In genomic region chr19:44582638-44583309, GRCm38 (mm10) we compare ENCODE assay signal across 8 mouse cellular contexts. TPM values are rescaled to one million over a fixed set of nuclear protein-coding genes. Genes with fewer than 3 reads are reported as not detected.
DNase-seq lines count a peak whose midpoint lies in the region; ATAC-seq and TF ChIP-seq lines count a peak whose summit lies in the region.

No protein-coding gene starts in this region.

- no peak overlapping the region for H3K9ac ChIP-seq in hindbrain, embryonic 15.5 days

- in situ Hi-C loops in Patski (cut with MboI; ENCODE audit: low pct_unique_long_range_greater_than_20kb): loop anchor here (5.0 to 10.0 kb wide), 2 partner anchors 310 to 452 kb away; no protein-coding TSS in a partner anchor

- WGBS in hindbrain, embryonic 15.5 days: 36% methylated on average over 9 of the region's 9 CpGs

- no peak overlapping the region for H3K4me3 ChIP-seq in hindbrain, embryonic 15.5 days

- no peaks in the 10 kb centered on the region for H3K27me3 ChIP-seq in Patski
- H3K27me3 ChIP-seq in hindbrain, embryonic 15.5 days: peaks cover 20% of the 10 kb centered on the region

- DNase-seq in Patski (ENCODE audit: low read depth, low spot score): peak; percentile 67
- DNase-seq in cerebellum, postnatal 14 days: peak; percentile 96 to 98
- DNase-seq in frontal cortex, postnatal 25 days (ENCODE audit: low spot score in 2 of 2): peak; percentile 94 to 97
- peak; percentile 89 to 92 for DNase-seq in layer of hippocampus, postnatal 36 days
- peak; percentile 89 for DNase-seq in lung, postnatal 25 days (ENCODE audit: low spot score)
- peak; percentile 89 for DNase-seq in retina, postnatal 1 day
- DNase-seq in thymus, postnatal 4 days: peak; percentile 97

- ATAC-seq in Patski: peak; percentile 68
- peak; percentile 87 for ATAC-seq in hindbrain, embryonic 15.5 days (ENCODE audit: low FRiP score, low read depth)

- no peaks in the 10 kb centered on the region for H3K36me3 ChIP-seq in hindbrain, embryonic 15.5 days

- no peaks in the 10 kb centered on the region for H3K9me3 ChIP-seq in hindbrain, embryonic 15.5 days

- peak; percentile 100 for TF ChIP-seq CTCF in Patski (IDR thresholded peaks at IDR 0.05)

- POLR2A ChIA-PET in Patski (lab: Charles Lee): interaction anchor here (0.7 to 2.8 kb wide), 6 partner anchors 20 to 313 kb away, joined by 3 to 20 read pairs (median 6); partner anchors contain the start of genes Hif1an and Pax2

- H3K27ac ChIP-seq in hindbrain, embryonic 15.5 days (replicated peaks): no peak overlapping the region

- no peak overlapping the region for H3K4me2 ChIP-seq in hindbrain, embryonic 15.5 days

- H3K4me1 ChIP-seq in hindbrain, embryonic 15.5 days (replicated peaks): 0 out of 2 replicates have a peak, but pooled peaks cover 5% of the 10 kb centered on the region

- CTCF ChIA-PET in Patski (lab: Charles Lee): interaction anchor here (0.7 to 8.6 kb wide), 20 partner anchors 10 to 449 kb away, joined by 3 to 97 read pairs (median 4); no protein-coding TSS in a partner anchor

RNA-seq across cellular contexts. Expression of gene Hif1an, which starts 20.1 kb away (rescaled TPM):
- polyA plus RNA-seq in Patski (2021): 25.1 TPM
- polyA plus RNA-seq in hindbrain, embryonic 15.5 days (2015; fragmentation: Nextera tagmentation; extraction: Ambion mirVana): 23.6 and 24.8 TPM in 2 replicates
- total RNA-seq in layer of hippocampus, postnatal 36 days (2021): 10 to 100 TPM; 35.1 to 37.1 TPM

RNA-seq across cellular contexts. Expression of gene Ndufb8, which starts 27.5 kb away (rescaled TPM):
- polyA plus RNA-seq in Patski (2021): 681 TPM
- 674 and 705 TPM in 2 replicates for polyA plus RNA-seq in hindbrain, embryonic 15.5 days (2015; fragmentation: Nextera tagmentation; extraction: Ambion mirVana)
- 100 to 1,000 TPM; 368 to 394 TPM for total RNA-seq in layer of hippocampus, postnatal 36 days (2021)

RNA-seq across cellular contexts. Expression of gene Gm20538, which starts 30.1 kb away (rescaled TPM):
- polyA plus RNA-seq in Patski (2021): not detected
- not detected in 2 replicates for polyA plus RNA-seq in hindbrain, embryonic 15.5 days (2015; fragmentation: Nextera tagmentation; extraction: Ambion mirVana)
- total RNA-seq in layer of hippocampus, postnatal 36 days (2021): not detected

RNA-seq across cellular contexts. Expression of gene Sec31b, which starts 37.1 kb away (rescaled TPM):
- 0.83 TPM for polyA plus RNA-seq in Patski (2021)
- 0.20 and 0.38 TPM in 2 replicates for polyA plus RNA-seq in hindbrain, embryonic 15.5 days (2015; fragmentation: Nextera tagmentation; extraction: Ambion mirVana)
- total RNA-seq in layer of hippocampus, postnatal 36 days (2021): under 1 TPM; 0.07 to 0.33 TPM
